Mouse (Mus musculus): Measurements from ENCODE around the gene Fto. TPM values are rescaled to one million over a fixed set of nuclear protein-coding genes. Genes with fewer than 3 reads are reported as not detected.
A peak's percentile ranks its signal among the peaks of the same experiment; 100 is the strongest.

Fto gene
- total RNA-seq, 1 experiment = 16.8 TPM

GRCm38 (mm10) chr8:91529699-91530098 lies 216.4 kb downstream of the Fto start:
- in situ Hi-C loops (cut with MboI; ENCODE audit: low sequenced_read_pairs in 2 of 2, unreplicated experiment in 2 of 2) = loop anchor here (10.0 to 25.0 kb wide), 2 partner anchors 265 to 833 kb away; partner anchors contain the start of gene Irx5 (in 1 of the 2)
- Histone ChIP-seq H3K4me1 (ENCODE audit: control insufficient read depth in 2 of 2, insufficient read depth in 2 of 2, low read length in 2 of 2, poor library complexity in 1 of 2) (peaks cover 0 to 2% of the 10 kb centered on the region in 2 experiments; a peak in 1 of 4 replicates), H3K9ac (ENCODE audit: insufficient read depth, low read depth, low read length, poor library complexity, severe bottlenecking) (no peak overlapping the region), H3K36me3 (ENCODE audit: control insufficient read depth, insufficient read depth, low read length, poor library complexity, severe bottlenecking) (no peaks in the 10 kb centered on the region), H3K9me3 (ENCODE audit: control insufficient read depth, insufficient read depth, low read depth, low read length) (no peaks in the 10 kb centered on the region), H3K27ac (ENCODE audit: insufficient read depth, low read depth, low read length, poor library complexity, severe bottlenecking) (no peak overlapping the region), H3K4me3 (ENCODE audit: insufficient read depth in 1 of 2, low read depth in 1 of 2, low read length in 2 of 2, poor library complexity in 1 of 2, severe bottlenecking in 1 of 2) (no peak overlapping the region)
- DNase-seq (ENCODE audit: low read depth, low spot score) = no peak
- TF ChIP-seq ZNF384 (IDR thresholded peaks at IDR 0.05; ENCODE audit: low read depth, low read length) (no peak), MAFK (IDR thresholded peaks at IDR 0.05; ENCODE audit: insufficient read depth, low read depth, low read length) (no peak), ZC3H11A (IDR thresholded peaks at IDR 0.05; ENCODE audit: borderline replicate concordance, low read depth, low read length) (no peak), CHD2 (IDR thresholded peaks at IDR 0.05; ENCODE audit: low read depth, low read length) (no peak), HCFC1 (IDR thresholded peaks at IDR 0.05; ENCODE audit: borderline replicate concordance, insufficient read depth, low read length) (no peak)

GRCm38 (mm10) chr8:91530656-91531055 lies 217.3 kb downstream of the Fto start:
- Histone ChIP-seq H3K4me3 (ENCODE audit: insufficient read depth in 1 of 2, low read depth in 1 of 2, low read length in 2 of 2, poor library complexity in 1 of 2, severe bottlenecking in 1 of 2) (no peak overlapping the region), H3K4me1 (ENCODE audit: control insufficient read depth in 2 of 2, insufficient read depth in 2 of 2, low read length in 2 of 2, poor library complexity in 1 of 2) (peaks cover 0 to 2% of the 10 kb centered on the region in 2 experiments; a peak in 1 of 4 replicates), H3K9ac (ENCODE audit: insufficient read depth, low read depth, low read length, poor library complexity, severe bottlenecking) (no peak overlapping the region), H3K9me3 (ENCODE audit: control insufficient read depth, insufficient read depth, low read depth, low read length) (no peaks in the 10 kb centered on the region), H3K27ac (ENCODE audit: insufficient read depth, low read depth, low read length, poor library complexity, severe bottlenecking) (no peak overlapping the region), H3K36me3 (ENCODE audit: control insufficient read depth, insufficient read depth, low read length, poor library complexity, severe bottlenecking) (no peaks in the 10 kb centered on the region)
- TF ChIP-seq MAFK (IDR thresholded peaks at IDR 0.05; ENCODE audit: insufficient read depth, low read depth, low read length) = no peak
- TF ChIP-seq ZC3H11A (IDR thresholded peaks at IDR 0.05; ENCODE audit: borderline replicate concordance, low read depth, low read length) = no peak
- no peak for TF ChIP-seq CHD2 (IDR thresholded peaks at IDR 0.05; ENCODE audit: low read depth, low read length)
- TF ChIP-seq ZNF384 (IDR thresholded peaks at IDR 0.05; ENCODE audit: low read depth, low read length) = no peak
- no peak for TF ChIP-seq HCFC1 (IDR thresholded peaks at IDR 0.05; ENCODE audit: borderline replicate concordance, insufficient read depth, low read length)
- in situ Hi-C loops (cut with MboI; ENCODE audit: low sequenced_read_pairs in 2 of 2, unreplicated experiment in 2 of 2) = loop anchor here (10.0 to 25.0 kb wide), 2 partner anchors 264 to 832 kb away; partner anchors contain the start of gene Irx5 (in 1 of the 2)
- no peak for DNase-seq (ENCODE audit: low read depth, low spot score)

DNA sequence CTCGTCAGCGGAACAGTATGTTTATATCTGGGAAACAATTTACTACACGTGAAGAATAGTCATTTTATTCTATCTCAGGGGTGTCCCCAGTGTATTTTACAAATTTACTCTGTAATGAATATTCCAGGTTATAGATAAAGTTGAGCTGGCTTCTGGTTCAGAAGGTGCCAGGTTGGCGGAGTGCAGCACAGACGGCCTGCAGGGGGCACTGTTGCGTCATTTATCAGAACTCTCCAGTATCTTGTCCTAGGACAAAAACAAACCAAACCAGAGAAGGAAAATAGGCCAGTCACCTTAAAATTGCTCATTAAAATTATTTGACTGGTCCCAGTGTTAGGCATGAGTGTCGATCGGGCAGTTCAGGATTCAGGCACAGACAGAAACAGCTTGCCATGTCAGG lies 218.6 kb downstream of the Fto start:
- no peaks in the 10 kb centered on the region for H3K36me3 ChIP-seq (ENCODE audit: control insufficient read depth, insufficient read depth, low read length, poor library complexity, severe bottlenecking)
- no peak overlapping the region for H3K9ac ChIP-seq (ENCODE audit: insufficient read depth, low read depth, low read length, poor library complexity, severe bottlenecking)
- H3K4me3 ChIP-seq (ENCODE audit: insufficient read depth in 1 of 2, low read depth in 1 of 2, low read length in 2 of 2, poor library complexity in 1 of 2, severe bottlenecking in 1 of 2) = no peak overlapping the region
- H3K27ac ChIP-seq (ENCODE audit: insufficient read depth, low read depth, low read length, poor library complexity, severe bottlenecking) = no peak overlapping the region
- H3K4me1 ChIP-seq (ENCODE audit: control insufficient read depth in 2 of 2, insufficient read depth in 2 of 2, low read length in 2 of 2, poor library complexity in 1 of 2) = peaks cover 0 to 2% of the 10 kb centered on the region in 2 experiments; a peak in 1 of 4 replicates
- DNase-seq (ENCODE audit: low read depth, low spot score) = peak; percentile 45
- in situ Hi-C loops (cut with MboI; ENCODE audit: low sequenced_read_pairs in 2 of 2, unreplicated experiment in 2 of 2) = loop anchor here (10.0 to 25.0 kb wide), 2 partner anchors 263 to 830 kb away; partner anchors contain the start of gene Irx5 (in 1 of the 2)
- no peaks in the 10 kb centered on the region for H3K9me3 ChIP-seq (ENCODE audit: control insufficient read depth, insufficient read depth, low read depth, low read length)
- TF ChIP-seq ZNF384 (IDR thresholded peaks at IDR 0.05; ENCODE audit: low read depth, low read length) (no peak), ZC3H11A (IDR thresholded peaks at IDR 0.05; ENCODE audit: borderline replicate concordance, low read depth, low read length) (peak; percentile 63; the same call in 1 of the 2 replicates)

- DNase-seq (ENCODE audit: low read depth, low spot score) = no peak
- H3K4me3 ChIP-seq (ENCODE audit: insufficient read depth in 1 of 2, low read depth in 1 of 2, low read length in 2 of 2, poor library complexity in 1 of 2, severe bottlenecking in 1 of 2) = no peak overlapping the region
- H3K36me3 ChIP-seq (ENCODE audit: control insufficient read depth, insufficient read depth, low read length, poor library complexity, severe bottlenecking) = no peaks in the 10 kb centered on the region
- no peak overlapping the region for H3K9ac ChIP-seq (ENCODE audit: insufficient read depth, low read depth, low read length, poor library complexity, severe bottlenecking)
- TF ChIP-seq MAFK (IDR thresholded peaks at IDR 0.05; ENCODE audit: insufficient read depth, low read depth, low read length) (no peak), HCFC1 (IDR thresholded peaks at IDR 0.05; ENCODE audit: borderline replicate concordance, insufficient read depth, low read length) (no peak), ZC3H11A (IDR thresholded peaks at IDR 0.05; ENCODE audit: borderline replicate concordance, low read depth, low read length) (no peak), CHD2 (IDR thresholded peaks at IDR 0.05; ENCODE audit: low read depth, low read length) (no peak), ZNF384 (IDR thresholded peaks at IDR 0.05; ENCODE audit: low read depth, low read length) (no peak)
- no peaks in the 10 kb centered on the region for H3K9me3 ChIP-seq (ENCODE audit: control insufficient read depth, insufficient read depth, low read depth, low read length)
- in situ Hi-C loops (cut with MboI; ENCODE audit: low sequenced_read_pairs in 2 of 2, unreplicated experiment in 2 of 2) = loop anchor here (10.0 to 25.0 kb wide), 2 partner anchors 262 to 829 kb away; partner anchors contain the start of gene Irx5 (in 1 of the 2)
- H3K27ac ChIP-seq (ENCODE audit: insufficient read depth, low read depth, low read length, poor library complexity, severe bottlenecking) = no peak overlapping the region
- H3K4me1 ChIP-seq (ENCODE audit: control insufficient read depth in 2 of 2, insufficient read depth in 2 of 2, low read length in 2 of 2, poor library complexity in 1 of 2) = peaks cover 0 to 2% of the 10 kb centered on the region in 2 experiments; a peak in 1 of 4 replicates
Observed at GRCm38 (mm10) chr8:91532671-91533436, 219.5 kb downstream of the Fto start.
